ENCODE assay signal across 18 mouse cellular contexts in the genomic region with DNA sequence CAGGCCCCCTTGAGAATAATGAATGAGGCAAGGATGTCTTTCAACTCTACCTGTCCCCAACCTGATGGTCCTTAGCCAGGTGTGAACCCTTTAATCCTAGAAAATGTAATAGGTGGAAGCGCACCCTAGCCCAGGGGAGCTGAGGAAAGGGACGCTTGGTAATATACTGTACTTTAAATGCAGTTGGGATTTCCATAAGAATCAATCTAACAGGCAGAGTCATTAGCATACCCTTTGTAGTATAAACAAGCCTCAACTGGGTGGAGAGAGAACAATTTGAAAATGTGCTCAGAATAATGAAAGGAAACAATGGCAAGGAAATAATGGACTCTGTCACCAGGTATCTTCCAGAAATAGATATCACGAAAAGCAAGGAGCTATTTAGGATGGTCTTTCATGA.
"Had no signal": no experiment of that assay in that cellular context is flagged by ENCODE, and none has a peak within 500 bp of the region (broad histone marks: within the 10 kb centered on the region; RNA-seq: fewer than 3 reads in every experiment).

No protein-coding gene starts in this region.

- H3K27ac ChIP-seq: lung, embryonic 15.5 days; macrophage; midbrain, embryonic 13.5 days; midbrain, embryonic 15.5 days; neural tube, embryonic 12.5 days; stomach, embryonic 15.5 days; stomach, postnatal 0 days had no signal

- DNase-seq: liver, postnatal 0 days; lung, adult 2 months; lung, postnatal 14 days; lung, postnatal 36 days; right cerebral cortex, postnatal 14 days; thymus, adult 2 months; thymus, postnatal 25 days; thymus, postnatal 4 days had no signal

- H3K4me1 ChIP-seq: megakaryocyte, embryonic 14.5 days had no signal

- H3K9me3 ChIP-seq: lung, embryonic 15.5 days; megakaryocyte, embryonic 14.5 days; midbrain, embryonic 13.5 days; midbrain, embryonic 15.5 days; neural tube, embryonic 12.5 days; stomach, embryonic 15.5 days had no signal

- H3K9ac ChIP-seq: liver, postnatal 0 days; lung, embryonic 15.5 days; midbrain, embryonic 13.5 days; midbrain, embryonic 15.5 days; neural tube, embryonic 12.5 days; stomach, embryonic 15.5 days had no signal

- H3K27me3 ChIP-seq: lung, embryonic 15.5 days; megakaryocyte, embryonic 14.5 days; midbrain, embryonic 13.5 days; midbrain, embryonic 15.5 days; neural tube, embryonic 12.5 days; stomach, embryonic 15.5 days had no signal

- H3K4me2 ChIP-seq: lung, embryonic 15.5 days; midbrain, embryonic 11.5 days; midbrain, embryonic 13.5 days; midbrain, embryonic 15.5 days; neural tube, embryonic 12.5 days; stomach, embryonic 15.5 days had no signal

- H3K36me3 ChIP-seq: lung, embryonic 15.5 days; midbrain, embryonic 13.5 days; midbrain, embryonic 15.5 days; neural tube, embryonic 12.5 days; stomach, embryonic 15.5 days had no signal

- H3K4me3 ChIP-seq: lung, embryonic 15.5 days; megakaryocyte, embryonic 14.5 days; midbrain, embryonic 13.5 days; midbrain, embryonic 15.5 days; neural tube, embryonic 12.5 days; stomach, embryonic 15.5 days had no signal

- ATAC-seq: liver, postnatal 0 days; lung, postnatal 0 days; midbrain, embryonic 13.5 days; midbrain, embryonic 15.5 days had no signal
